Mouse (Mus musculus): ENCODE data around the gene Nlgn2. TPM values are rescaled to one million over a fixed set of nuclear protein-coding genes. Genes with fewer than 3 reads are reported as not detected.

The Nlgn2 gene
- polyA plus RNA-seq, 1 experiment, result 0.16 TPM

- TF ChIP-seq TAL1 (IDR thresholded peaks at IDR 0.05; ENCODE audit: low read length), result no peak
- TF ChIP-seq GATA1 (IDR thresholded peaks at IDR 0.05; ENCODE audit: low read length), result no peak
- Histone ChIP-seq H3K4me1 (ENCODE audit: control insufficient read depth) (peaks cover 42% of the 10 kb centered on the region), H3K27me3 (ENCODE audit: control insufficient read depth) (peaks cover 86% of the 10 kb centered on the region), H3K4me3 (replicated peaks) (no peak overlapping the region), H3K36me3 (ENCODE audit: control insufficient read depth) (no peaks in the 10 kb centered on the region), H3K9me3 (ENCODE audit: control insufficient read depth, low read length) (peaks cover 32% of the 10 kb centered on the region)
Observed at GRCm38 (mm10) chr11:69797924-69798323, 39.7 kb downstream of the Nlgn2 start.

DNA sequence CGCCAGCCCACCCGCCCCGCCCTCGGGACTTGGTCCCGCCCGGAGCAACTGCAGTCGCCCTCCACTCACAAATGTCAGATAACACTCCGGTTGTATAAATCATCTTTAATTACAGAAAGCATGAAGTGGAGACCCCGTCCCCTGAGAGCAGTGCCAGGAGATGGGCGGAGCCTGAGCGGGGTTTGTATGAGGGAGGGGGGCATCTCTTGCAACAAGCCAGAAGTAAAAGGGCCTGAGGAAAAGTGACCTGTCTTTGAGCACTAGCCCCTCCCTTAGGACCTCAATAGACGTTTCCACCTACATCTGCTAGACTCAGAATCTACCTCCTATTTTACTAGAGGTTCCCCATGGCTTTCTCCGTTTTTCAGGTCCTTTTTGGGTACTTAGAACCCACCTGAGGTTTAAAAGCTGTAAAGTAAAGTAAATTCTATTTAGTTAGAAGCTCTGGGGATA is 41.6 kb downstream of the Nlgn2 start:
- Histone ChIP-seq H3K4me3 (replicated peaks) (peak overlapping the region; percentile 63), H3K4me1 (ENCODE audit: control insufficient read depth) (peaks cover 29% of the 10 kb centered on the region), H3K36me3 (ENCODE audit: control insufficient read depth) (no peaks in the 10 kb centered on the region), H3K9me3 (ENCODE audit: control insufficient read depth, low read length) (peaks cover 14% of the 10 kb centered on the region; the same call in 1 of the 2 replicates), H3K27me3 (ENCODE audit: control insufficient read depth) (peaks cover 78% of the 10 kb centered on the region)
- TF ChIP-seq GATA1 (IDR thresholded peaks at IDR 0.05; ENCODE audit: low read length) (no peak), TAL1 (IDR thresholded peaks at IDR 0.05; ENCODE audit: low read length) (no peak)

GRCm38 (mm10) chr11:69795168-69795982 is 42.2 kb downstream of the Nlgn2 start, which contains the start of gene Chrnb1:
Chrnb1 (minus strand) TSS chr11:69795943.
- peaks cover 24% of the 10 kb centered on the region for H3K4me1 ChIP-seq (ENCODE audit: control insufficient read depth)
- TF ChIP-seq GATA1 (IDR thresholded peaks at IDR 0.05; ENCODE audit: low read length) (no peak), TAL1 (IDR thresholded peaks at IDR 0.05; ENCODE audit: low read length) (no peak)
- H3K27me3 ChIP-seq (ENCODE audit: control insufficient read depth), result peaks cover 74% of the 10 kb centered on the region
- peaks cover 9% of the 10 kb centered on the region; the same call in 1 of the 2 replicates for H3K9me3 ChIP-seq (ENCODE audit: control insufficient read depth, low read length)
- peak within 1 kb of the TSS; percentile 63 for H3K4me3 ChIP-seq (replicated peaks)
- H3K36me3 ChIP-seq (ENCODE audit: control insufficient read depth), result no peaks in the 10 kb centered on the region

GRCm38 (mm10) chr11:69793429-69793828 is 44.2 kb downstream of the Nlgn2 start:
- H3K27me3 ChIP-seq (ENCODE audit: control insufficient read depth), result peaks cover 59% of the 10 kb centered on the region
- TF ChIP-seq TAL1 (IDR thresholded peaks at IDR 0.05; ENCODE audit: low read length) (no peak), GATA1 (IDR thresholded peaks at IDR 0.05; ENCODE audit: low read length) (no peak)
- no peaks in the 10 kb centered on the region; the same call in 1 of the 2 replicates for H3K9me3 ChIP-seq (ENCODE audit: control insufficient read depth, low read length)

GRCm38 (mm10) chr11:69791420-69791819 is 46.2 kb downstream of the Nlgn2 start:
- no peak overlapping the region for H3K4me3 ChIP-seq (replicated peaks)
- H3K36me3 ChIP-seq (ENCODE audit: control insufficient read depth), result no peaks in the 10 kb centered on the region
- TF ChIP-seq TAL1 (IDR thresholded peaks at IDR 0.05; ENCODE audit: low read length) (no peak), GATA1 (IDR thresholded peaks at IDR 0.05; ENCODE audit: low read length) (no peak)
- H3K27me3 ChIP-seq (ENCODE audit: control insufficient read depth), result peaks cover 39% of the 10 kb centered on the region
- H3K9me3 ChIP-seq (ENCODE audit: control insufficient read depth, low read length), result no peaks in the 10 kb centered on the region
- peaks cover 15% of the 10 kb centered on the region for H3K4me1 ChIP-seq (ENCODE audit: control insufficient read depth)

More at GRCm38 (mm10) chr11:69793429-69793828, 44.2 kb downstream of the Nlgn2 start:
- Histone ChIP-seq H3K4me1 (ENCODE audit: control insufficient read depth) (peaks cover 15% of the 10 kb centered on the region), H3K36me3 (ENCODE audit: control insufficient read depth) (no peaks in the 10 kb centered on the region), H3K4me3 (replicated peaks) (no peak overlapping the region)

- peaks cover 30% of the 10 kb centered on the region for H3K27me3 ChIP-seq (ENCODE audit: control insufficient read depth)
- no peak for TF ChIP-seq GATA1 (IDR thresholded peaks at IDR 0.05; ENCODE audit: low read length)
- no peak for TF ChIP-seq TAL1 (IDR thresholded peaks at IDR 0.05; ENCODE audit: low read length)
- peaks cover 14% of the 10 kb centered on the region for H3K4me1 ChIP-seq (ENCODE audit: control insufficient read depth)
- H3K4me3 ChIP-seq (replicated peaks), result no peak overlapping the region
- no peaks in the 10 kb centered on the region for H3K9me3 ChIP-seq (ENCODE audit: control insufficient read depth, low read length)
- H3K36me3 ChIP-seq (ENCODE audit: control insufficient read depth), result no peaks in the 10 kb centered on the region
Observed at GRCm38 (mm10) chr11:69789431-69789830, 48.2 kb downstream of the Nlgn2 start.

DNA sequence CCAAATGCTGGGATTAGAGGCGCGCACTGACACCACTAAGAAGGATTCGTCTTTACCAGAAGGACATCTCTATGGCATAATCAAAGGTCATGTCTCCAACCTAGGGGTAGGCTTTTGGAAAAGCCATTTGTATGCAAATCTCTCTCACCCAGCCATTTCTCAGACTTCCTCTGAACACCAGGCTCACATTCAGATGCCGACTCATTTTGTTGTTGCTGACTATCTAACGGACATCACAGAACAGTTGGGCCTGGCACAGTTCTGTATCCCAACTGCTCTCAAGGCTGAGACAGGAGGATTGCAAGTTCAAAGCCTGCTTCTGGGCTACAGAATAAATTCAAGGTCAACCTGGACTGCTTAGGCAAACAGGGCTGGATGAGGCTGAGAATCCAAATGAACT is 50.3 kb downstream of the Nlgn2 start:
- Histone ChIP-seq H3K36me3 (ENCODE audit: control insufficient read depth) (no peaks in the 10 kb centered on the region), H3K4me1 (ENCODE audit: control insufficient read depth) (peaks cover 19% of the 10 kb centered on the region), H3K27me3 (ENCODE audit: control insufficient read depth) (peaks cover 18% of the 10 kb centered on the region), H3K9me3 (ENCODE audit: control insufficient read depth, low read length) (no peaks in the 10 kb centered on the region), H3K4me3 (replicated peaks) (no peak overlapping the region)
- TF ChIP-seq TAL1 (IDR thresholded peaks at IDR 0.05; ENCODE audit: low read length) (no peak), GATA1 (IDR thresholded peaks at IDR 0.05; ENCODE audit: low read length) (no peak)

GRCm38 (mm10) chr11:69784793-69785272 is 52.8 kb downstream of the Nlgn2 start:
- Histone ChIP-seq H3K4me1 (ENCODE audit: control insufficient read depth) (peaks cover 19% of the 10 kb centered on the region), H3K4me3 (replicated peaks) (peak overlapping the region; percentile 66), H3K36me3 (ENCODE audit: control insufficient read depth) (no peaks in the 10 kb centered on the region), H3K9me3 (ENCODE audit: control insufficient read depth, low read length) (no peaks in the 10 kb centered on the region), H3K27me3 (ENCODE audit: control insufficient read depth) (peaks cover 34% of the 10 kb centered on the region)
- TF ChIP-seq TAL1 (IDR thresholded peaks at IDR 0.05; ENCODE audit: low read length) (no peak), GATA1 (IDR thresholded peaks at IDR 0.05; ENCODE audit: low read length) (no peak)

DNA sequence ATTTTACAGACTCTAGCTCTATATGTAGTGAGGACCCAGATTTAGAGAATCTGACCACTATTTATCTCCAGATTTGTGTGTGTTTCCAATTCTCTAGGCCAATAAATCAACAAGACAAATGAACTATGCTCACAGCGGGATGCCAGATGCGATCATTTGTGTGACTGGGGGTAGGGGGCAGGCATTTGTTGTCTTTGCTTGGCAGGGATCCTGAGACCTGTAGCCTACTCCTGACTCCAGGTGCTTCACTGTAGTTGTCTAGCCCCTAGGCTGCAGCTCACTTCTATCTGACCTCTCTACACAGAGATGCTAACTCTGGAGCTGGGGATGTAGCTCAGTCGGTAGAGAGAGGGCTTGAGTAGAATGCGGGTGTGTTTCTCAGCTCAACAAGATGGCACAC is 55.8 kb downstream of the Nlgn2 start:
- H3K9me3 ChIP-seq (ENCODE audit: control insufficient read depth, low read length), result no peaks in the 10 kb centered on the region
- peaks cover 19% of the 10 kb centered on the region for H3K4me1 ChIP-seq (ENCODE audit: control insufficient read depth)
- TF ChIP-seq GATA1 (IDR thresholded peaks at IDR 0.05; ENCODE audit: low read length), result no peak
- TF ChIP-seq TAL1 (IDR thresholded peaks at IDR 0.05; ENCODE audit: low read length), result no peak
- no peaks in the 10 kb centered on the region; the same call in 1 of the 2 replicates for H3K36me3 ChIP-seq (ENCODE audit: control insufficient read depth)
- H3K4me3 ChIP-seq (replicated peaks), result no peak overlapping the region
- peaks cover 54% of the 10 kb centered on the region for H3K27me3 ChIP-seq (ENCODE audit: control insufficient read depth)
